Mouse (Mus musculus): ENCODE data around the gene Thumpd3. TPM values are rescaled to one million over a fixed set of nuclear protein-coding genes. Genes with fewer than 3 reads are reported as not detected.

Gene Thumpd3
- polyA plus RNA-seq, 1 experiment from 2014 or later = 65.8 TPM

GRCm38 (mm10) chr6:113040319-113040718, 5.7 kb upstream of the Thumpd3 start:
- no peaks in the 10 kb centered on the region for H3K27me3 ChIP-seq (replicated peaks; ENCODE audit: low read depth, poor library complexity, severe bottlenecking)
- H3K9me3 ChIP-seq = no peaks in the 10 kb centered on the region
- peaks cover 18% of the 10 kb centered on the region for H3K4me1 ChIP-seq
- H3K27ac ChIP-seq (replicated peaks) = no peak overlapping the region
- no peaks in the 10 kb centered on the region for H3K36me3 ChIP-seq (replicated peaks)
- WGBS = 84% methylated on average over 2 of the region's 2 CpGs
- DNase-seq (ENCODE audit: low spot score) = no peak
- no peak overlapping the region for H3K4me3 ChIP-seq

GRCm38 (mm10) chr6:113041215-113041990, 4.6 kb upstream of the Thumpd3 start:
- no peak overlapping the region for H3K27ac ChIP-seq (replicated peaks)
- H3K4me3 ChIP-seq = no peak overlapping the region
- H3K36me3 ChIP-seq (replicated peaks) = no peaks in the 10 kb centered on the region
- no peaks in the 10 kb centered on the region for H3K9me3 ChIP-seq
- DNase-seq (ENCODE audit: low spot score) = no peak
- WGBS = 89% methylated on average over 11 of the region's 11 CpGs
- H3K27me3 ChIP-seq (replicated peaks; ENCODE audit: low read depth, poor library complexity, severe bottlenecking) = no peaks in the 10 kb centered on the region
- H3K4me1 ChIP-seq = peaks cover 21% of the 10 kb centered on the region

DNA sequence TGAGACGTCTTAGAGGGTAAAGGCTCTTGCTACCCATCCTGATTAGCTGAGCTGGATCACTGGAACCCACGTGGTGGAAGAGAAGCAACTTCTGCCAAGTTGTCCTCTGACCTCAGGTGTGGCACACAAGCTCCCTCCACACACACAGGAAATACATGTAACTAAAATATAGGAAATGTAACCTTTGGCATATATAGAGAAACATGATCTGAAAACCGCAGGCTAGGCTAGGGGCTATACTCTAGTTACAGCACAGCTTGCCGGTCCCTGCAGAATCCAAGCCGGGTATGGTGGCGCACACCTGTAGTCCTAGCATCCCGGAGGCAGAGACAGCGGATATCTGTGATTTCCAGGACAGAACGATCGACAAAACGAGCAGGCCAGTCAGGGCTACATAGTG, 450 bp upstream of the Thumpd3 start:
- H3K27me3 ChIP-seq (replicated peaks; ENCODE audit: low read depth, poor library complexity, severe bottlenecking) = no peaks in the 10 kb centered on the region
- H3K4me1 ChIP-seq = peaks cover 19% of the 10 kb centered on the region
- peak overlapping the region; percentile 90 for H3K27ac ChIP-seq (replicated peaks)
- H3K36me3 ChIP-seq (replicated peaks) = peaks cover 24% of the 10 kb centered on the region
- under 1% methylated on average over 11 of the region's 11 CpGs for WGBS
- no peak for DNase-seq (ENCODE audit: low spot score)
- H3K9me3 ChIP-seq = no peaks in the 10 kb centered on the region
- peak overlapping the region; percentile 87 for H3K4me3 ChIP-seq

DNA sequence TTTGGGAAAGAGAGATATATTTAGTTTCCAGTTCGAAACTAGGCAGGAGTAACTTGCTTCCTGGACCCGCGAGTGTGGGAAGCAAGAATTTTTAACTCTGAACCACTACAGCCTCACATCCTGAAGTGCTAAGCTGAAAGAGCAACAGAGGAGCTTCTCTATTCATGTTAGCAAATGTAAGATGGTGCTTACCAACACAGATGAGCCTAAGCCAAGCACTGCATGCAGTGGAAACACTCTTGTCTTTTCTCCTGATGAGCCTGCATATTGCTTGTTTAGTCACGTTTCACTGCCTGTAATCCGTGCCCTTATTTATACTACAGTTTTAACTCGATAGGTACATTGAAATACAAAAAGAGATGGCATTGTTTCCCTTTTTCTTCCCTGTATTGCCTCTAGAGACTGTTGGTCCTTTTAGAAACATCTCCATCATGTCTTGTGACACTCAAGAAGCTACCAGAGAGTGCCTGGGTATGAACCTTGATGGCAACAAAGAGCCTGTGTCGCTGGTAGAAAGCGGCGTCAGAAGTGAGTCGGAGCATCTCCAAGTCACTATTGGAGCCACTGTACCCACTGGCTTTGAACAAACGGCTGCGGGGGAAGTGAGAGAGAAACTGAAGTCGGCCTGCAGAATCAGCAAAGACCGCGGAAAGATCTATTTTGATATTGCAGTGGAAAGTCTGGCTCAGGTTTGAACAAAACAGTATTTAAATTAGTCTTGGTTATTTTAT, 1.2 kb downstream of the Thumpd3 start:
- H3K27me3 ChIP-seq (replicated peaks; ENCODE audit: low read depth, poor library complexity, severe bottlenecking) = no peaks in the 10 kb centered on the region
- peaks cover 19% of the 10 kb centered on the region for H3K4me1 ChIP-seq
- 64% methylated on average over 15 of the region's 15 CpGs for WGBS
- no peak for DNase-seq (ENCODE audit: low spot score)
- H3K4me3 ChIP-seq = peak overlapping the region; percentile 87
- peaks cover 39% of the 10 kb centered on the region for H3K36me3 ChIP-seq (replicated peaks)
- no peaks in the 10 kb centered on the region for H3K9me3 ChIP-seq
- peak overlapping the region; percentile 90 for H3K27ac ChIP-seq (replicated peaks)

- DNase-seq (ENCODE audit: low spot score) = no peak
- Histone ChIP-seq H3K36me3 (replicated peaks) (peaks cover 49% of the 10 kb centered on the region), H3K4me1 (peaks cover 19% of the 10 kb centered on the region), H3K27me3 (replicated peaks; ENCODE audit: low read depth, poor library complexity, severe bottlenecking) (no peaks in the 10 kb centered on the region), H3K27ac (replicated peaks) (no peak overlapping the region), H3K9me3 (no peaks in the 10 kb centered on the region), H3K4me3 (no peak overlapping the region)
- 96% methylated on average over 2 of the region's 2 CpGs for WGBS
Measured at GRCm38 (mm10) chr6:113048371-113048770, 2.3 kb downstream of the Thumpd3 start.

DNA sequence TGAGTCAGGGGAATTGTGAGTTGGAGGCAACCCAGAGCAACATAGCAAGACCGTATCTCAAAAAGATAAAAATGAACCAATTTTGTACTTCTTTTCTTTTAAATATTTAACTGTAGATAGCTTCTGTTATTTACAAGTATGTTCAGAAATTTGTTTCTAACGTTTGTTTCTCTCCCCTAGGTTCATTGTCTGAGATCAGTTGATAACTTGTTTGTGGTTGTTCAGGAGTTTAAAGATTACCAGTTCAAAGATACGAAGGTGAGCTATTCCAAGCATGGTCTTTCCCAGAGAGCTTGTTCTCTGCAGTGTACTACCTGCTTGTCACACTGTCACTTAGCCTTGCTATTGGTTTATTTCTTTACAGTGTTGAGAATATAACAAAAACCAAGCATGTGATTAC, 3.1 kb downstream of the Thumpd3 start:
- no peak overlapping the region for H3K4me3 ChIP-seq
- peaks cover 57% of the 10 kb centered on the region for H3K36me3 ChIP-seq (replicated peaks)
- no peak for DNase-seq (ENCODE audit: low spot score)
- peaks cover 19% of the 10 kb centered on the region for H3K4me1 ChIP-seq
- no peaks in the 10 kb centered on the region for H3K9me3 ChIP-seq
- 91% methylated on average over 3 of the region's 3 CpGs for WGBS
- H3K27me3 ChIP-seq (replicated peaks; ENCODE audit: low read depth, poor library complexity, severe bottlenecking) = no peaks in the 10 kb centered on the region
- no peak overlapping the region for H3K27ac ChIP-seq (replicated peaks)

- Histone ChIP-seq H3K27me3 (replicated peaks; ENCODE audit: low read depth, poor library complexity, severe bottlenecking) (no peaks in the 10 kb centered on the region), H3K36me3 (replicated peaks) (peaks cover 94% of the 10 kb centered on the region), H3K4me1 (no peaks in the 10 kb centered on the region), H3K27ac (replicated peaks) (no peak overlapping the region), H3K4me3 (no peak overlapping the region), H3K9me3 (no peaks in the 10 kb centered on the region)
- no peak for DNase-seq (ENCODE audit: low spot score)
- 86% methylated on average over 3 of the region's 3 CpGs for WGBS
Measured at GRCm38 (mm10) chr6:113052972-113053371, 6.9 kb downstream of the Thumpd3 start.

- no peaks in the 10 kb centered on the region for H3K9me3 ChIP-seq
- H3K4me1 ChIP-seq = no peaks in the 10 kb centered on the region
- H3K27ac ChIP-seq (replicated peaks) = no peak overlapping the region
- H3K36me3 ChIP-seq (replicated peaks) = peaks cover 95% of the 10 kb centered on the region
- no peak for DNase-seq (ENCODE audit: low spot score)
- WGBS = 91% methylated on average over 6 of the region's 6 CpGs
- H3K4me3 ChIP-seq = no peak overlapping the region
- no peaks in the 10 kb centered on the region for H3K27me3 ChIP-seq (replicated peaks; ENCODE audit: low read depth, poor library complexity, severe bottlenecking)
Measured at GRCm38 (mm10) chr6:113054552-113055107, 8.6 kb downstream of the Thumpd3 start.

DNA sequence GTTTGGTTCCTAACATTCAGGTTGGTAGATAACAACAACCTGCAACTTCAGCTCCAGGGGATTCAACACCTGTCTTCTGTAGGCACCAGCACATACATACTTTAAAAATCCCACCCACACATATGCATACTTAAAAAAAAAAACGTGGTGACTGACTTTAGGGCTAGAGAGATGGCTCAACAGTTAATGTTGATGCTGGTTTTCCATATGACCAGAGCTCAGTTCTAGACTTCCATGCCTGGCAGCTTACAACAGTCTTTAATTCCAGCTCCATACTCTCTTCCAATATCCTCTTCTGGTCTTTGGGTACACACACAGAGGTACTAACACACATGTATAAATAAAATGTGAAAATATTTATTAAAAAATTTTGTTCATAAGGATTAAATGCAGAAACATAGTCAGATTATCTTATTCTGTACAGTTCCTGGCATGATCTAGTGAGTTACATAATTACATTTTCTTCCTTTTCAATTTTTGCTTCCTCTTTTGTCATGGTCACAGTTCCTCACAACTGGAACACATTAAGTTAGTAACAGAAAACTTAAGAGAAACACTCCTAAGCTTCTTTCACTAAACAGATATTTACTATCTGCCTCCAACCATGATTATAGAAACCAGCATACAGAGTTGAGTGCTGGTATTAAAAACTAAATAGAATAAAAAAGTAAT, 15.0 kb downstream of the Thumpd3 start:
- Histone ChIP-seq H3K27me3 (replicated peaks; ENCODE audit: low read depth, poor library complexity, severe bottlenecking) (no peaks in the 10 kb centered on the region), H3K27ac (replicated peaks) (no peak overlapping the region), H3K36me3 (replicated peaks) (peaks cover 98% of the 10 kb centered on the region), H3K4me3 (no peak overlapping the region), H3K9me3 (no peaks in the 10 kb centered on the region), H3K4me1 (no peaks in the 10 kb centered on the region)
- no peak for DNase-seq (ENCODE audit: low spot score)
- 76% methylated on average over 1 of the region's 1 CpGs for WGBS

- H3K27ac ChIP-seq (replicated peaks) = no peak overlapping the region
- peaks cover 99% of the 10 kb centered on the region for H3K36me3 ChIP-seq (replicated peaks)
- 77% methylated on average over 3 of the region's 3 CpGs for WGBS
Measured at GRCm38 (mm10) chr6:113062253-113062652, 16.2 kb downstream of the Thumpd3 start.

GRCm38 (mm10) chr6:113063363-113063762, 17.3 kb downstream of the Thumpd3 start:
- H3K4me1 ChIP-seq = no peaks in the 10 kb centered on the region
- no peaks in the 10 kb centered on the region for H3K27me3 ChIP-seq (replicated peaks; ENCODE audit: low read depth, poor library complexity, severe bottlenecking)
- H3K27ac ChIP-seq (replicated peaks) = no peak overlapping the region
- peaks cover 99% of the 10 kb centered on the region for H3K36me3 ChIP-seq (replicated peaks)
- no peaks in the 10 kb centered on the region for H3K9me3 ChIP-seq
- WGBS = 93% methylated on average over 10 of the region's 10 CpGs
- no peak for DNase-seq (ENCODE audit: low spot score)
- no peak overlapping the region for H3K4me3 ChIP-seq

More at GRCm38 (mm10) chr6:113062253-113062652, 16.2 kb downstream of the Thumpd3 start:
- Histone ChIP-seq H3K4me1 (no peaks in the 10 kb centered on the region), H3K27me3 (replicated peaks; ENCODE audit: low read depth, poor library complexity, severe bottlenecking) (no peaks in the 10 kb centered on the region), H3K9me3 (no peaks in the 10 kb centered on the region), H3K4me3 (no peak overlapping the region)
- no peak for DNase-seq (ENCODE audit: low spot score)

DNA sequence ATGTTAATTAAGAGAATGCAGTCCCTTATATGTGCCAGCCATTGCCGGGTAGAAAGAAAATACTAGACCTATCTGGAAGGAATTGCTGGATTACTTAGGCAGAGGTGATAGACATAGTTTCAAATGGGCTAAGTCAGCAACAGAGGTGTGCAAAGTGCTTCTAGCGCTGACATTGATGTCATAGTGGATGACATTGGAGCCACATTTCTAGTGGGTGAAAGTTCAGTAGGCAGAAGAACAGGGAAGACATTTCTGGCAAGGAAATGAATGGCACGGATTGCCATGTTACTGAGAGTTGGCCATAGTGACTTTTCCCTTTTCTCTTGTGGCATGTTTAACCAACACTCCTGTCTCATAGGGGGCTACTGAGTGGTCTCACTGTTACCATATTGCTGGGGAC, 19.2 kb downstream of the Thumpd3 start:
- DNase-seq (ENCODE audit: low spot score) = no peak
- Histone ChIP-seq H3K4me3 (no peak overlapping the region), H3K4me1 (no peaks in the 10 kb centered on the region), H3K27ac (replicated peaks) (no peak overlapping the region), H3K9me3 (no peaks in the 10 kb centered on the region), H3K27me3 (replicated peaks; ENCODE audit: low read depth, poor library complexity, severe bottlenecking) (no peaks in the 10 kb centered on the region), H3K36me3 (replicated peaks) (peaks cover 100% of the 10 kb centered on the region)
- WGBS = 91% methylated on average over 3 of the region's 3 CpGs

Data from embryonic facial prominence, embryonic 10.5 days (tissue).